Mouse (Mus musculus): Measurements from ENCODE around the gene Cfap126.

Cfap126 gene

DNA sequence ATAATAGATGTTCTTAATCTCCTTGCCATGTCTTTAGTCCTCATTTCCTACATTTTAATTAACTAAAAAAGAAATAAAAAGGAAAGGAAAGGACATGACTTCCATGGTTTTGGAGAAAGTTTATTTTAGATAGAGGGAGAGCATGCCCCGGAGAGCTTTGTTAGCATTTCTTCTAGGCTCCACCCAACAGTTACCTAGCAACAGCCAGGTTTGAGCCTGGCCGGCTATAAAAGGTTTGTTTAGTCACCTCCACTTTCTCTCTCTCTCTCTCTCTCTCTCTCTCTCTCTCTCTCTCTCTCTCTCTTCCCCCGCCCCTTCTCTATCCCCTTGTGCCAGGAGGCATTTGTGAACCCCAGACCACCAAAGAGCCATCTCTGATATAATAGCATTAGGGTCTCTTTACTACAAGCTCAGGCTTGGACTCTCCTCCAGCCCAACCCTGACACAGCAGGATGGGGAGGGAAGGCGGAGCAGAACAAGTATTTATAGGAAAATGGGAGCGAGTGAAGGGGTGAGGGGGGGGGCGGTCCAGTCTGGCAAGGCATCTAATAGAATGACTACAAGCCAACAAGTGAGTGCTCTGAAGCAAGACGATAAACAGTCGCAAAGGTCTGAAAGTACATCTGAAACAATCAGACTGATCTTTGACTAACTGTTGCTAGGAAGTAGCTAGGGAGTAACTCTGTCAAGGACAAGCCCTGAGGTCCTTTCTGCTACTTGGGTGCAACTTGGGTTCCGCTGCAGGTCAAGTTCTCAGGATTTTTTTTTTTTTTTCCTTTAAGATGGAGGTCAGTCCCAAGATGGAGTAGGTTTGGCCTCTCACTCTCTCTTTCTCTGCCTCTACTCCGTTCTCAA is 17.4 kb upstream of the Cfap126 start:
- no peak for DNase-seq

DNA sequence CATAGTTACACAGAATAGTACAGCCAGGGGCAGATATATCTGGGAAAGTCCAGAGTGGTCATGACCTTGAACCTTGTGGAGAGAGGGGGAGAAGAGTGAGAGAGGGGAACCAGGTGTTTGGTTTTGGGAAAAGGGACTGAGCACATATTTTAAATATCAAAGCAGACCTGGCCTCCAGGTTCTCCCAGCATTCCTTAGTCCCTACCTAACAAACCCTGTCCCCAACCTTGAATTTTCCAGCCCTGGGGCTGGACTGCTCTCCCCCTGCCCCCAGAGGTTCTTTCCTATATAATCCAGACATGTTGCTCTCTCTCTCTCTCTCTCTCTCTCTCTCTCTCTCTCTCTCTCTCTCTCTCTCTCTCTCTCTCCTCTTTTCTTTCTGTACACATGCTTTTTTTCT is 16.6 kb upstream of the Cfap126 start:
- DNase-seq, result no peak

DNA sequence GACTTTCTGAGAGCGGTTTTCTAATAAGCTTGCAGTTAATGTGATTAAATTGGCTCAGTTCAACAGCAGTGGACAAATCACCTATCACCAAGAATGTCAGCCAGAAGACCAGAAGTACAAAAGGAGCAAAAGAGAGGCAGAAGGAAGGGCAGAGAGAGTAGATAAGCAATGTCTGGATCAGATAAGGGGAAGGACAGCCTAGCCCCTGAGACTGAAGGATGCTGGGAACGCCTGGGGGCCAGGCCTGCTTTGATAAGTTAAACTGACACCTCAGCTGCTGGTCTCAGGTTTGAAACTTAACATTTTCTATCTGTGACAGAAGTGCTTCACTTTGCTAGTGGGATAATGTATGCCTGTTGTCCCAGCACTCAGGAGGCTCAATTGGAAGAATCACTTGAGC is 16.1 kb upstream of the Cfap126 start:
- DNase-seq, result no peak

DNA sequence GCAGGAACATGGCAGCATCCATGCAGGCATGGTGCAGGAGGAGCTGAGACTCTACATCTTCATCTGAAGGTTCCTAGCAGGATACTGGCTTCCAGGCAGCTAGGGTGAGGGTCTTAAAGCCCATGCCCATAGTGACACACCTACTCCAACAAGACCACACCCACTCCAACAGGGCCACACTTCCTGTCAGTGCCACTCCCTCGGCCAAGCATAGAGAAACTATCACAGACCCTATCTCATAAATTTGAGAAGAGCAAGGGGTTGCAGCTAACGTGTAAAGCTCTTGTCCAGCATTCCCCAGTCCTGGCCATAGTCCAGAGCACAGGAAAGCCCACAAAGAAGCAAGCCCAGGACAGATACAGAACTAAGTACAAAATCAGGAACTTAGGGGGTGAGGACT is 12.7 kb upstream of the Cfap126 start:
- DNase-seq, result peak; percentile 53

DNA sequence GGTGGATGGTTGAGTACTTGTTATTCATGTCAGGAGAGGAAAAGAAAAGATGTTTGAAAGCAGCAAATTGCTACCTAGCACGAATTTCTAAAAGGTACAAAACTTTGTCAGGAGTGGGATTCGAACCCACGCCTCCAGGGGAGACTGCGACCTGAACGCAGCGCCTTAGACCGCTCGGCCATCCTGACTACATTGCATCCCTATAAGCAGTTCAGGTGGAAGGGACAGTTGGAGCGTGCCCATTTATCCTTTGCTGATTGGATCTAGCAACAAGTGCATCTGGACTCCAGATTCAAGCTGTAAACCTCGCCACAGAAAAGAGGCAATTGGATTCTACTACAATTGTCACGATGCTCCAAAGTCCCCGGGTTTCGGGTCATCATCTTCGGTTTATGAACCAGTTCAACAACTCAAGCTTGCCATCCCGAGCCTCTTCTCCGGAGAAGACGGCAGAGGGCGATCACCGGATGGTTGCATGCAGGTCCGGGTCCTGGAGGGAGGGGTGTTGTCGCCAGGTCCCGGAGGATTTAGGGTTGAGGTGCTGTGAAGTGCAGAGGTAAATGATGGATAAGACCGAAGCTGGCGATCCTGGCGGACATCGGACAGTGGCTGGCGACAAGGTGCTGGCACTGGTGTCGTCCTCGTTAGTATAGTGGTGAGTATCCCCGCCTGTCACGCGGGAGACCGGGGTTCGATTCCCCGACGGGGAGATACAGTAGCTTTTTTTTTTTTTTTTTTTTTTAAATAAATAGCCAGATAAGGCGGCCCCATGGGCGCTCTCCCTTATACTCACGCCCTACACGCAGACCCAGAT is 11.8 kb upstream of the Cfap126 start:
- peak; percentile 90 for DNase-seq

DNA sequence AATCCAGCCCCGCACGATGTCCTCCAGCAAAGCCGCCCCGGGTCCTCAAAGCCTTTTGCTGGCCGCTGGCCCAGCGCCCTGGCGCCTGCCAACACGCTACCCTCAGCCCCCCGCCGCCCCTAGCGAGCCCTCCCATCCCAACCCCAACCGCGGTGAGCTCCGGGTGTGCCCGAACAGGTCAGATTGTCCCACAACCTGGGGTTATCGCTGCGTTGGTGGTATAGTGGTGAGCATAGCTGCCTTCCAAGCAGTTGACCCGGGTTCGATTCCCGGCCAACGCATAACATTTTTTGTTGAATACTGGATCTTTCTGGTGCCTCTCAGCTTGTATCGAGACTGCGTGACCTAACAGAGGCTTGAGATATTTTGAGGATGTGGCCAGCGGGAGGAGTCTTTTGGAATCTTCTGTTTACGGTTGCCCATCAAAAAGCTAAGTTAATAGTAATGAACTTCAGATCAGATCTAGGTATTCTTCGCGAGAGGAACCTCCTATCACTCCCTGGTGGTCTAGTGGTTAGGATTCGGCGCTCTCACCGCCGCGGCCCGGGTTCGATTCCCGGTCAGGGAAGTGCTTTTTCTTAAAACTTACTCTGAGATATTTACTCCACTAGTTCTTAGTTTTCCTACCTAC is 11.1 kb upstream of the Cfap126 start:
- peak; percentile 86 for DNase-seq

DNA sequence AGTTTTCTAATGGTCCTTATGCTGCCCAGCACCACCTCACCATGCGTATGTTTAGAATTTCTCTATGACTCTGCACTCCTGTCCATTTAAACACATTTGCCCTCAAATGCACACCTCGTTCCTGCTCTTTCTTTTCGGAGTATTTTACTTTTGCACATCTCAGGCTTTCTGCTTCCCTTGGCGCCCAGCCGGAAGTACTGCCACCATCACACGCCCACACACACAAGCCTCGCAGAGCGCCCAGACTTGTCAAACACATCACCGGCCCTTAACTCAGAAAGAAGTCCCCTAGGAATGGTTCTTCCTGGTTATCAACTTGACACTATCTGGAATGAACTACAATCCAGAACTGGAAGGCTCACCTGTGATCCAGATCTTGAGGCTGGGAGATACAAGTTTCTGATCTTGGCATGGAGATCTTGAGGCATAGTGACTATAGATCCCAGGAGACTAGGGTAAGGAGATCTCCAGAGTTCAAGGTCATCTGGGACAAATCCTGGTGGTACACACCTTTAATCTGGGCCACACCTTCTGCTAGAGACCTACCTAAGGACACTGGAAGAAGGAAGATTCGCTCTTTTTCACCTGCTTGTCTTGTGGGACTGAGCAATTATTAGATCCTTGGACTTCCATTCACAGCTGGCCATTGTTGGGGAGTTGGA is 10.4 kb upstream of the Cfap126 start:
- DNase-seq, result no peak

DNA sequence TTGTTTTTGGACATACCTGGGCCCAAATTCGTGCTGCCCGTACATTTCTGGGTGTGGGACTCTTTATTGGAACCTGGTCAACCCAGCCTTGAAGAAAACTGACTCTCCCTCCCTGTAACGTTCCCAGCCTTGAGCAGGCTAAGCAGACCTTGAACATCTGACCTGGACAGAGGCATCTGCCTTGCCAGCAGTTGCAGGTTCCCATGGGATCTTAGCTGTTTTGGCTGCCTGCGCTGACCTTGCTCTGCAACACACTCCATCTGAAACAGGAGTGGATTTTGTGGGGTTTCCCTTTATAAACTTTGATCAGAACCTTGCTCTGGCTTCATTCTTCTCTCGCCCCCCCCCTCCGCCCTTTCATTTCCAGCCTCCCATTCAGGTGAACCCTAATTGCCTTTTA is 8.5 kb upstream of the Cfap126 start:
- DNase-seq, result no peak

DNA sequence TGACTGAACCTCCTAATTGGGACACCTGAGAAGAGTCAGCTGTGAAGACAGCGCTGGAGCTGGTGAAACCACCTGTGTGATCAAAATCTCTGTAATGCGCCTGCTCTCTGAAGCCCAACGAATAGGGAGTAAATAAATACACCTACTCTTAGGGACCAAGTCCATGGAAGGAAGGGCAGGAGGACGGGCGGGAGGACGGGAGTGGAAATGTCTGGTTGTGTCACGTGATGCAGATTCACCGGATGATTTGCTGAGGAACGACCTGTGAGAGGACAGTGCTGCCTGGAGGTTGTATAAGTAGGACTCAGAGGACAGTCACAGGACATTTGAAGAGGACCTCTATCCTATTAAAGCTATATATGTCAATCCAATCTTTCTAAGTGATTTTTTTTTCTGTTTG is 4.1 kb upstream of the Cfap126 start:
- no peak for DNase-seq

DNA sequence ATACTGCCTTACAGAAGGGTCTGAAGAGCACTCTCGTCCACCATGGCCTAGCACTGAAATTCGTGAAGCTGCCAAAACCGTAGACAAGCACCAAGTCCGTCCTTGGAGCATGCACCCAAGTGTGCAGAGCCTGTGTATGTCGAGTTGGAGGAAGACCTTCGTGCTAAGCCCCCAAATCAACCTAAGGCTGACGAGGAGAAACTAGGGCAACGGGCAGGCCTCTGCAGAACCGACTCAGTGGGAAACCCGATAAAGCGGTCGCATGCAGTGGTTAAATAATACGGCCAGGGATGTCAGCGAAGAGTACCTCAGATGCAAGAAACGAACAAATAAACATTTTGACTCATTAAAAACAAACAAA is 3.1 kb upstream of the Cfap126 start:
- no peak for DNase-seq

DNA sequence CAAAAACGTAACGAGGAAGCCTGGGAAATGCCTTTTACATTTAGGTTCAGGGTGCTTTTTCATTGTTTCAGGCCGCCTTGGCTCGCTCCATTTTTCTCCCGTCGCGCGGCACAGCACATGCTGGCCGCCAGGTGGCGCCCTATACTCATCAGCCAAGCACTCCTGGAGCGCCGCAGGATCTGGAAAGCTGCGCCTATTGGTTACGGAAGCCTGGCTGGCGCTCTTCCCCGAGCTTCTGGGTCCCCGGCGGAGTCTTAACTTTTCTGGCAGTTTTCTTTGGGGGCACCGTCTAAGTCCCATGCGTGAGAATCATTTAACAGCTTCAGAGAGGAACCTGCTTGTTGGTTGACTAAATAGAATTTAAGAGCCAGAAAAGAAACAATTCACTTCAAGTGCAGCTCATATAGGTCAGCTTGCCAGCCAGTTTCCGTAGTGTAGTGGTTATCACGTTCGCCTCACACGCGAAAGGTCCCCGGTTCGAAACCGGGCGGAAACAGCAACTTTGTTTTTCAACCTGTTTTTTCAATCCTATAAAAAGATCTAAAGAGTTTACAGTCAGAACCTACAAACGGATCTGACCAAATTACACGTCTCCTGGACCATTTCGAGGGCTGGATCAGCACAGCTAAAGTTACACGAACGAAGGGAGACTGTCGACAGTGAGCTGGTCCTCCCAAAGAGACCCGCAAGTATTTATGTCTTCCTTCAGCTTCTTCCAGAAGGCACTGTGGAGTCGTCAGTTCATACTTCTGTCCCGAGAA is 2.5 kb upstream of the Cfap126 start:
- DNase-seq, result peak; percentile 95

DNA sequence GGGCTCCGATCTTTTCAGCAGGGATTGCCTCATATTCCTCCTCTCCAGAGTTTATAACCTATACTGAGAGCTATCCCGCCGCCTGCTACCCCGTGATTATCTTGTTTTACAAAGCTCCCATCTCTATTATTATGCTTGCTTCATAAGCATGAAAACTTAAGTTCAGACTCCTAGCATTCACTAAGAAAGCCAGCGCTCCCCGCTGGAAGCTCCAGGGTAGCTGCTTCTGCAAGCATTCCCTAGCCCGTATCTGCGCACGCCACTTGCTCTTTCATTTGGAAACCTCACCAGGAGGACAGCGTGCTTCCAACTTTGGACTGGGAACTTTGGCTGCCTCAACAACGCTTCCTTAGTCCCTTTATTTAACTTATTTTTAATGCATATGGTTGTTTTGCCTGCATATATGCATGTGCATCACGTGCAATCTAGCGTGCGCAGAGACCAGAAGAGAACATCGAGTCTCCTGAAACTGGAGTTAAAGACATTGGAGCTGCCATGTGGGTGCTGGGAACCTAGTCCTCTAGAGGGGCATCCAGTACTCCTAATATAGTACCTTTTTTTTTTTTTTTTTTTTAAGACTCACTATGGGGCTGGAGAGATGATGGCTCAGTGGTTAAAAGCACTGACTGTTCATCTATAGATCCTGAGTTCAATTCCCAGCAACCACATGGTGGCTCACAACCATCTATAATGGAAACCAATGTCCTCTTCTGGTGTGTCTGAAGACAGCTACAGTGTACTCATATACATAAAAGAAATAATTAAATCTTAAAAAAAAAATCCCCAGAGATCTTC is 1.7 kb upstream of the Cfap126 start:
- DNase-seq, result peak; percentile 36

DNA sequence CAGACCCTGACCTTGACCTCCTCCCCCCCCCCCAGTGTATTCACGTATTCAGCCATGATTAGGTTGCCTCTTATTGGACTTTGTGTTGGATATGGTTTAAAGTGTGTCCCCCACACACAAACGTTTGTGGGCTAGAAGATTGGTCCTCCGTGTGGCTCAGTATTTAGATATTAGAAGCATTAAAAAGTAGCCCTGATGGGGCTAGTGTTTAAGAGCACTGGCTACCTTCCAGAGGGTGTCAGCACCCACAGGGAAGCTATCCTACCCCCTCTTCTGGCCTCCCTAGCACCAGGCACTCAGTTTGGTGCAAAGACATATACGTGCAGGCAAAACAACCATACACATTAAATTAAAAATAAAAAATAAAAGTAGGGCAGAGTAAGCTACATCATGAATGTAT is 732 bp upstream of the Cfap126 start:
- peak; percentile 31 for DNase-seq

DNA sequence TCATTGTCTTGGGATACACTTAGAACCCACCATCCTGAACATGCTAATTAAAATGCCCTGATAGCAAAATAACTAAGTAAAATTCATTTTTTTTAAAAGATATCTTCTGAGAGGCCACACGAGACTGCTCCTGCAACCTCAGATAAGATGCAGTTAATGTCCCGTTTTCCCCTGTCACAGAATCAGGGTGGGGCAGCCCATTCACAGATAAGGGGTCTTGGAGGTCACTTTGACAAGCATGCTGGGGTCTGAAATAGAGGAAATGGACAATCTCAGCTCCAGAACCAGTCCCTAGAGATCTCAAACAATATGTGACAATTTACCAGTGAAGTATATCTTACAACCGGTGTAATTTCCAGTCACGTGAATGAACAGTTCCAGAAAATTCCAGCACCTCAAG is 2.6 kb downstream of the Cfap126 start:
- DNase-seq, result no peak

DNA sequence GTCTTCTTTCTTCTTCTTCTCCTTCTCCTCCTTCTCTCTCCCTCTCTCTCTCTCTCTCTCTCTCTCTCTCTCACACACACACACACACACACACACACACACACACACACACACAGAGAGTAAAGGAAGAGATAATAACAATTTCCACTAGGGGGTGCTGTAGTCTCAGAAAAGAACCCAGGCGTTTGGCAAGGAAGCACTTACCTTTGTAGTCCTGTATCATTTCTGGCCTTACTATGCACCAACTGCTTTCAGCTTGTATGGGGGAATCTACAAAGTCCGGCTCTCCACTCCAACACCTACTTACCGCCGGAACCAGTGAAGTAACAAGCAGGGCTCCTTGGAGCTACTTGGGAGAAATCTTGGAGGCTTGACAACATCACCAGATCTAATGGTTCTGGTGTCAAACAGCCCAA is 4.6 kb downstream of the Cfap126 start:
- peak; percentile 70 for DNase-seq

DNA sequence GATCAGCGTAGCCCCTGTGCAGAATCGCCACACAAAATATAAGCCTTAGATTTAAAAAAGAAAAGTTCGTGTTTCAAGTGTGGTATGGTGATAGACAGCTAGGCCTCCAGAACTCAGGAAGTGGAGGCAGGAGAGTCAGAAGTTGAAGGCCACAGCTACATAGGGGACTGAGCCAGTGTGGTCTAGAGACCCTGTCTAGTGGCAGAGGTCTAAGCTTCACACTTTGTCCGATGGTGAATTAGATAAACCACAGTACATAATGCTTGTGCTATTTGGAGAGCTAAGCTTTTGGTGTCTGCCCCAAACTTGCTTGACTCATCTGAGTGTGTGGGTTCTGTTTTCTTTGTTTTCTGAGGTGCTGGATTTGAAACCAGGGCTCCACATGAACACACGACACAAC is 5.3 kb downstream of the Cfap126 start:
- no peak for DNase-seq

DNA sequence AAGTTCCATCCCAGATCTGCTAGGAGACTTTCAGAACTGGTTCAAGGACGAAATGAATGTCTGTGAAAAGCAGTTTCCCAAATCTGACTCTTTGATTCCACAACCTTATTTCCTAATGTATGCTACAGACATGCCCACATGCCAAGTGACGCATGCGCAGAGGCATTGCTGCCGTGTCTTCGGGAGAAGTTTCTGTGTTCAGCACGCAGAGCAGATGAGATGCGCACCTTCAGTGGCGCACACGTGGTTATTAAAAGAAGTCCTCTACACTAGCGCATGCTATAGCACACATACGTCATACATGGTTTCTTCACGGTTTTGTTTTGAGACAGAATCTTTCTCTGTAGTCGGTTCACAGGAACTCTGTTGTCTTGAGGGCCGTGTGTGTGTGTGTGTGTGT is 5.7 kb downstream of the Cfap126 start:
- no peak for DNase-seq

DNA sequence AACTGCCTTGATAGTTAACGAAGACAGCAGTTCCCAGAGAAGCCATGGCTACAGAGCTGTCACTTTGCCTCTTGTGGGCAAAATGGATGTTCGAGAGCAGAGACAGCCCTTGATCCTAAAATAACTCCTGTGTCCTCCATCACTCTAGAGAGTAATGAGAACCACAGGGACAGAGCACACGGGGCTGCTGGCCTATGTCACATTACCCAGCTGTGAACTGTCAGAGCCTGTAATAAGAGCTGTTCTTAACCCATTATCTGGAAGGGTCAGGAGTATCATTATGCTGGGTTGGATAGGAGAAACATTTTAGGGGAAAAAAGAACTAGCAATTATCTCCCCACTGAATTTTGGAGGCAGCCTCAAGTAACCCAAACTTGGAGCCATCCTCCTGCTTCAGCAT is 7.2 kb downstream of the Cfap126 start:
- DNase-seq, result no peak

DNA sequence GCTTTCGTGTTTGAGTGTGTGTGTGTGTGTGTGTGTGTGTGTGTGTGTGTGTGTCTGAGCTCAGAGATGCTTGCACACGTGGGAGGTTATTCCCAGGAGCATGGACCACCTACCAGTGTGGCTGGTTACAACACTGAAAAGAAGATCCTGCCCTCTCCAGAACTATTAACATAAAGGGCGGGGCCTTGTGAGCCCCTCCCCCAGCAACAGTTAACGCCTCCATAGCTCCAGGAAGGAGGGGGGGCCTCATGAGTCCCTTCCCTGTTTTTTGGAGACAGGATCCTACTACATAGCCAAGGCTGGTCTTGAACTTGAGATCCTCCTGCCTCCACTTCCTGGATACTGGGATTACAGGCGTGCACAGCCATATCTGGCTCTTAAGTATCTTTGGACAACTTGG is 8.1 kb downstream of the Cfap126 start:
- no peak for DNase-seq

DNA sequence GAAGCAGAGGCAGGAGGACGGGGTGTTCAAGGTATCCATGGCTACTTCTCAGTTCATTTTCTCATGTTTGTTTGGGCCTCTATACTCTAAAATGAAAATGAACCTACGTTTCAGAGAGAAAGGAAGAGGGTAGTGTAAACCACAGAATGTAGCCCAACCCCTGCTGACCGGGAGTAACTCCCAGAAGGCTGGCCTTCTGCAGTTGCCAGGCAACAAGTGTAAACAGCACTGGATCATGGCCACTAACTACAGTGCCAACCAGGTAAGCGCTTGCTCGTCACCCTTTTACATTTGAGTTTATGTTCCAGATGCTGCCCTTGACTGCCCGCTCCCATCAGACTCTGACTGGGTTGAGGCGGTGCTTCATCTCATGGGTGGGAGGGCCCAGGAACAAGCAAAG is 9.2 kb downstream of the Cfap126 start:
- DNase-seq, result no peak

DNA sequence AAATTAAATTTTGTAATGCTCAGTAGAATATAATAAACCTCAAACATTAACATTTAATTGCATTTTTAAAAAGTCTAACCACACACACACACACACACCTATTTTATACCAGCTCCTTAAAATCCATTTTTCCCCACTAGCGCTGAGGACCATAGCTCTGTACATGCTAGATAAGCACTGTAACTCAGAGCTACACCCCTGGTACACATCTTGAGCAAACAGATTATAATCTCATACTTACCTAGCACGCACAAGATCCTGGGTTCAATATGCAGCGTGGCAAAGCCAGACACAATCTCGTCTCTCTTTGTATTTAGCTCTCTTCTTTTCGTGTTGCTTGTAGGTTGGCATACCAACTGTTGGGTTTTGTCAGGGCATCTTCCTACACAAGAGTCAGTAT is 10.7 kb downstream of the Cfap126 start:
- DNase-seq, result no peak

DNA sequence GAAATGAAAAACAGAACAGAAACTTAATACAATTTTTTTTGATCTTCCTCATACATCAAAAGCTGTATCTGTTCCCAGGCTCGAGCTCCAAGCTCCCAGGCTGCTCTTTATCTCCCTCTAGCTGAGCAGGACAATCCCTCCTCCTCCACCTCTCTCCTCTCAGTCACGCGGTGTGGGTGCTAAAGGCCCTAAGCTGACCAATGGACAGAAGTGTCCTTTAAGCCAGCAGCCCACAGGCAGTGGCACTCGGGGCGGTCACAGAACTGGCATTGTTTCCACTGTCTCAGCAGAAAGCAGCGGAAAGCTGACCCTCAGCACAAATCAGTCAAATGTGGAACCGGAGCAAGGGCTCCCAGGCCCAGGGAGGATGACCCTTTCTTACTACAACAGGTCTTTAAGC is 15.5 kb downstream of the Cfap126 start:
- DNase-seq, result peak; percentile 30
